Mouse (Mus musculus): ENCODE measurements around the gene Fli1. TPM values are rescaled to one million over a fixed set of nuclear protein-coding genes. Genes with fewer than 3 reads are reported as not detected.
A peak's percentile ranks its signal among the peaks of the same experiment; 100 is the strongest.

The Fli1 gene
- polyA plus RNA-seq, 1 experiment from 2014 or later, result 22.5 TPM

DNA sequence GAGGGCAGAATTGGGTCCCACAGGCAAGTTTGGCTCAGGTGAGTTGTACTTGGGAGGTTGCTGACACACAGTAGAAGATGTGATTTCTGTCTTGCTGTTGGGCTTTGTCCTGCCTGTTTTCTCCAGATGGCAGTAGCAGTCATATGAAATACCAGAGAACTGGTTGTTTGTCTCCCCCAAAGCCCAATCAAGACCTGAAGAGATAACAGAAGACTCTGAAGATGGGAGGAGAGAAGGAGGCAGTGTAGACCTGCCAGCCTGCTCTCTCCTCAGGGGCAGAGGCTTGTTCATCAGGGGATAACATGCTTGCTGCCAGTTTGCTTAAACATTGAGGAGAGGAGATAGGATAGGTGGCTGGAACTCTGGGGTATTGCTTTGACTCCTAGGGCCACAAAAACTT lies 54.0 kb downstream of the Fli1 start:
- no peak for DNase-seq (ENCODE audit: extremely low spot score, low spot score)
- H3K4me3 ChIP-seq, result no peak overlapping the region
- no peaks in the 10 kb centered on the region for H3K36me3 ChIP-seq (replicated peaks)
- H3K27me3 ChIP-seq (ENCODE audit: poor library complexity, severe bottlenecking), result no peaks in the 10 kb centered on the region
- peaks cover 8% of the 10 kb centered on the region; the same call in 1 of the 2 replicates for H3K4me1 ChIP-seq
- no peak overlapping the region for H3K27ac ChIP-seq
- no peaks in the 10 kb centered on the region for H3K9me3 ChIP-seq

- no peak overlapping the region for H3K4me3 ChIP-seq
- H3K36me3 ChIP-seq (replicated peaks), result no peaks in the 10 kb centered on the region
- H3K9me3 ChIP-seq, result no peaks in the 10 kb centered on the region
- H3K27me3 ChIP-seq (ENCODE audit: poor library complexity, severe bottlenecking), result no peaks in the 10 kb centered on the region
- DNase-seq (ENCODE audit: extremely low spot score, low spot score), result no peak
- WGBS, result 88% methylated on average over 5 of the region's 5 CpGs
- H3K27ac ChIP-seq, result no peak overlapping the region
- peaks cover 8% of the 10 kb centered on the region; the same call in 1 of the 2 replicates for H3K4me1 ChIP-seq
Observed at GRCm38 (mm10) chr9:32487823-32488222, 54.8 kb downstream of the Fli1 start.

- Histone ChIP-seq H3K4me3 (no peak overlapping the region), H3K27me3 (ENCODE audit: poor library complexity, severe bottlenecking) (no peaks in the 10 kb centered on the region), H3K4me1 (peaks cover 8% of the 10 kb centered on the region; the same call in 1 of the 2 replicates), H3K36me3 (replicated peaks) (no peaks in the 10 kb centered on the region; the same call in 1 of the 2 replicates), H3K27ac (no peak overlapping the region), H3K9me3 (no peaks in the 10 kb centered on the region)
- WGBS, result 90% methylated on average over 4 of the region's 4 CpGs
- no peak for DNase-seq (ENCODE audit: extremely low spot score, low spot score)
Observed at GRCm38 (mm10) chr9:32487401-32487800, 55.3 kb downstream of the Fli1 start.

DNA sequence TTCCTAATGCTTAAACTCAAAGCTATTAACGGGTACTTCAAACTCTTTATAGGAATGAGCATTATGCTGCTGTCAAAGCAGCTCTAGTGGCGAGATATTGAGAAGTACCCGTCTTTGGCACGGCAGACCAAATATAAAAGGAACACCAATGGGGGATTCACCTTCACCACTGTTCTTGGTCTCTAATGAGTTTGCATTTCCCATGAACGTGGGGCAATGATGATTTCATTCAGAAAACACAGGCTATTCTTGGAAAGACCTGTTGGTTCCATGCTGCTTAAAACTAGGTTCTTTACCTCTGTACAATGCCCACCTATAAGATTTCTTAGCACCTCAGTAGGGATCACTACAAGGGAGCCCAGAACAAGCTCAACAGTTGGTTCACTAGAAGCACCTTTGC lies 62.2 kb downstream of the Fli1 start:
- Histone ChIP-seq H3K4me1 (no peaks in the 10 kb centered on the region), H3K27me3 (ENCODE audit: poor library complexity, severe bottlenecking) (no peaks in the 10 kb centered on the region), H3K27ac (no peak overlapping the region), H3K9me3 (no peaks in the 10 kb centered on the region), H3K36me3 (replicated peaks) (peaks cover 7% of the 10 kb centered on the region; the same call in 1 of the 2 replicates), H3K4me3 (no peak overlapping the region)
- 86% methylated on average over 5 of the region's 5 CpGs for WGBS
- no peak for DNase-seq (ENCODE audit: extremely low spot score, low spot score)

DNA sequence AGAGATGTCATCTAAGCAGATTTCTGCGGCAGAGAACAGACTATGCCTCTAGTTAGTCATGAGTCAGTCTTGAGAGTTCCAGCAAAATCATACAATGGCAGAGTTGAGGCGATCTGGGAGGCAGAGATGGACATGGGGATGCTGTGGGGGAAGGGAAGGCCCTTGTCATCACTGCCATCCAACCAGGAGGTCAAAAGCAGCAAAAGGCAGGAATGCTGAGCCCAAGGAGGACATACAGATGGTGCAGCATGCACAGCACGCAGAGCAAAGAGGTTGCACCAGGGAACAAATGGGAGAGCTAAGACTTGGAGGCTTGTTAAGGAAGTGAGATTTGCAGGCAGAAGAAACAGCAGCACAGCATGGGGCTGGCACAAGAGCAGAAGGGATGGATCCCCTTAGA lies 63.9 kb downstream of the Fli1 start:
- 67% methylated on average over 3 of the region's 3 CpGs for WGBS
- DNase-seq (ENCODE audit: extremely low spot score, low spot score), result no peak
- Histone ChIP-seq H3K36me3 (replicated peaks) (peaks cover 13% of the 10 kb centered on the region; the same call in 1 of the 2 replicates), H3K27ac (no peak overlapping the region), H3K4me1 (no peaks in the 10 kb centered on the region), H3K4me3 (no peak overlapping the region), H3K27me3 (ENCODE audit: poor library complexity, severe bottlenecking) (no peaks in the 10 kb centered on the region), H3K9me3 (no peaks in the 10 kb centered on the region)

- Histone ChIP-seq H3K36me3 (replicated peaks) (peaks cover 13% of the 10 kb centered on the region; the same call in 1 of the 2 replicates), H3K4me3 (no peak overlapping the region), H3K27me3 (ENCODE audit: poor library complexity, severe bottlenecking) (no peaks in the 10 kb centered on the region), H3K9me3 (no peaks in the 10 kb centered on the region), H3K4me1 (no peaks in the 10 kb centered on the region), H3K27ac (no peak overlapping the region)
- DNase-seq (ENCODE audit: extremely low spot score, low spot score), result no peak
- 81% methylated on average over 2 of the region's 2 CpGs for WGBS
Observed at GRCm38 (mm10) chr9:32478087-32478486, 64.6 kb downstream of the Fli1 start.

DNA sequence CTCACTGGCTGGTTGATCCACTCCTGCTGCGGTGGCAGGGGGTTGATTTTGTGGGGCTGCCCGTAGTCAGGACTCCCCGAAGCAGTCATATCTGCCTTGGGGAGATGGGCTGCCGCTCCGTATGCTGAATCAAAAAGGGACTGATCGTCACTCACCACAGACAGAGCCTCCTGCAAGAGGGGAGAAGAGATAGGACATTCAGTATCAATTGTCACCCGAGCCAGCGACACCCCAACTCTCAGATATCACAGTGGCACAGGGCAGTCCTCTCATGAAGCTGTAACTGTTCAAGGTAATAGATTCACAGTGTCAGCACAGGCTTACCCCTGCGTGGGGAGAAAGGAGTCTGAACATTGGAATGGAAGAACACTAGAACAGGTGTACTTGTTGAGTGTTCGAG lies 66.1 kb downstream of the Fli1 start:
- Histone ChIP-seq H3K4me1 (no peaks in the 10 kb centered on the region), H3K4me3 (no peak overlapping the region), H3K27ac (no peak overlapping the region), H3K27me3 (ENCODE audit: poor library complexity, severe bottlenecking) (no peaks in the 10 kb centered on the region), H3K36me3 (replicated peaks) (peaks cover 13% of the 10 kb centered on the region; the same call in 1 of the 2 replicates), H3K9me3 (no peaks in the 10 kb centered on the region)
- no peak for DNase-seq (ENCODE audit: extremely low spot score, low spot score)
- 93% methylated on average over 10 of the region's 10 CpGs for WGBS

DNA sequence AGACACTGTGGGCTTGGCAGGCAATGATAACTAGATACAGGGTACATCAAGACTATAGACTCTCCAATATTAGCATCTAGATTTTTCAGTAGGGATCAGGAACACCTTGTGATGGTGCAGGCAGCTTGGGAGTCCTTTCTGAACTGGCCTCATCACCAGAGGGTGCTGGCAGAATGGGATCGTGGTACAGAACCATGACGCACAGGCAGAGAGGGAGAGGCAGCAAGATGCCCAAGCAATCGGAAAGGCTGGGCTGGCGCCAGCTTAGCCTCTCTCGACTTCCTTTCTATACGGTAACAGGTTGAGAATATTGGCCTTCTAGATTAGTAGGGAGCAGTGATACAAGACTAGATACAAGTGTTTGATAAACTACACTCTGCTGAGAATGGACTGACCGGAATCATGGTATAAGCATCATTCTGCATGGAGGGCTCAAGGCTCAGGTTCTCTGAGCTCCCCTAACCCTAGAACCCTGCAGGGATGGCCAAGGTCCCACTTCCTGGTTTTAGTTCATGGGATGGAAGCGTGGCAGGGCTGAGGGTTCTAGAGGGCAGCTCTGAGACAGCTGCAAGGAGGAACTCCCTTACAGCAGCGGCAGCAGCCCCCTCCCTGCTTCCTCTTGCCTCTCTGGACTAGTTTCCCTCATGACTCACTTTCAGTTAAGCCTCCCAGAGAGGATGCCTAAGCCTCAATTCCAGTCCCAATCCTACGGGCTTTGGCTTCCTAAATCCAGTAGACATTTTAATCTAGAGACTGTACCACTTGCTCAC lies 67.9 kb downstream of the Fli1 start:
- DNase-seq (ENCODE audit: extremely low spot score, low spot score), result no peak
- H3K27ac ChIP-seq, result no peak overlapping the region
- no peaks in the 10 kb centered on the region for H3K27me3 ChIP-seq (ENCODE audit: poor library complexity, severe bottlenecking)
- H3K4me3 ChIP-seq, result no peak overlapping the region
- no peaks in the 10 kb centered on the region for H3K9me3 ChIP-seq
- H3K36me3 ChIP-seq (replicated peaks), result peaks cover 13% of the 10 kb centered on the region; the same call in 1 of the 2 replicates
- WGBS, result 88% methylated on average over 10 of the region's 10 CpGs
- H3K4me1 ChIP-seq, result peaks cover 4% of the 10 kb centered on the region; the same call in 1 of the 2 replicates

GRCm38 (mm10) chr9:32472346-32472745 lies 70.3 kb downstream of the Fli1 start:
- 86% methylated on average over 3 of the region's 3 CpGs for WGBS

GRCm38 (mm10) chr9:32469123-32469751 lies 73.4 kb downstream of the Fli1 start:
- WGBS, result 45% methylated on average over 8 of the region's 8 CpGs
- Histone ChIP-seq H3K36me3 (replicated peaks) (peaks cover 9% of the 10 kb centered on the region), H3K4me3 (no peak overlapping the region), H3K27me3 (ENCODE audit: poor library complexity, severe bottlenecking) (no peaks in the 10 kb centered on the region), H3K9me3 (no peaks in the 10 kb centered on the region), H3K27ac (peak overlapping the region; percentile 51; the same call in 1 of the 2 replicates), H3K4me1 (peaks cover 20% of the 10 kb centered on the region)
- DNase-seq (ENCODE audit: extremely low spot score, low spot score), result no peak

More at GRCm38 (mm10) chr9:32472346-32472745, 70.3 kb downstream of the Fli1 start:
- Histone ChIP-seq H3K27me3 (ENCODE audit: poor library complexity, severe bottlenecking) (no peaks in the 10 kb centered on the region), H3K27ac (no peak overlapping the region), H3K9me3 (no peaks in the 10 kb centered on the region), H3K4me3 (no peak overlapping the region), H3K36me3 (replicated peaks) (peaks cover 13% of the 10 kb centered on the region; the same call in 1 of the 2 replicates), H3K4me1 (peaks cover 20% of the 10 kb centered on the region)
- no peak for DNase-seq (ENCODE audit: extremely low spot score, low spot score)

DNA sequence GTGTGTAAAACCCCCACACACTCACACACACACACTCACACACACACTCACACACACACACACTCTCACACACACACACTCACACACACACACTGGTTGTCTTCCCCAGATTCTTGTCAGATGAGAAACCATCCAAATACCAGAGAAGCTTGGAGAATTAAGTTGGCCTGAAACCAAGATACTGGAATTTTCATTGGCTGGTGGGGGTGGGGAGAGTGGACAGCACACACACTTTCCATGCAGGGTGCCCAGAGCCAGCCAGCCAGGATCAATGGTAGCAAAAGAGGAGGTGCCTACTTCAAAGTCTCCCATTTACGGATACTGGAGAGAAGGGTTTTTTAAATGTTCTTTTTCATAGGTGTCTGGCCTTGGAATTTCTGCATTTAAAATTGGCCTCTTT lies 74.3 kb downstream of the Fli1 start:
- WGBS, result 86% methylated on average over 1 of the region's 1 CpGs
- no peak overlapping the region for H3K4me3 ChIP-seq
- no peaks in the 10 kb centered on the region for H3K27me3 ChIP-seq (ENCODE audit: poor library complexity, severe bottlenecking)
- no peak for DNase-seq (ENCODE audit: extremely low spot score, low spot score)
- no peak overlapping the region for H3K27ac ChIP-seq
- H3K36me3 ChIP-seq (replicated peaks), result peaks cover 9% of the 10 kb centered on the region
- H3K4me1 ChIP-seq, result peaks cover 20% of the 10 kb centered on the region
- H3K9me3 ChIP-seq, result no peaks in the 10 kb centered on the region

DNA sequence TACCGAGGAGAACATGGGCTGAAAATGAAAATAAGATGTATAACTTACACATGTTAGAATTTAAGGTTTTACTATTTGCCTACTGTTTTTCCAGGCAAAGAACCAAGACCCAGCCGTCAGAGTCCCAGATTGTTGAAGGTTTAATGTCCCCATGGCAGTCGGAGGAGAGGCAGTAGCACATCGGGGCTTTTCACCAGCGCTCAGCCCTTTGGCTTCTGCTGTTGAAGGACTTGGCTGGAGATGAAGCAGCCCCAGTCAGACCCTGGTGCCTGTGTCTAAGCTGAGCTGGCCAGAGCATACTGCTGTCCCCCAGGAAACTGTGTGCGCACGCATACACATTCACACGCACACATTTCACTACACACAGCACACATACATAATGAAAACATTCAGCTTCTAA lies 75.2 kb downstream of the Fli1 start:
- peaks cover 20% of the 10 kb centered on the region for H3K4me1 ChIP-seq
- no peak overlapping the region for H3K4me3 ChIP-seq
- no peak for DNase-seq (ENCODE audit: extremely low spot score, low spot score)
- peaks cover 9% of the 10 kb centered on the region for H3K36me3 ChIP-seq (replicated peaks)
- H3K27ac ChIP-seq, result no peak overlapping the region
- WGBS, result 92% methylated on average over 8 of the region's 8 CpGs
- H3K9me3 ChIP-seq, result no peaks in the 10 kb centered on the region
- no peaks in the 10 kb centered on the region for H3K27me3 ChIP-seq (ENCODE audit: poor library complexity, severe bottlenecking)

GRCm38 (mm10) chr9:32466861-32467260 lies 75.8 kb downstream of the Fli1 start:
- Histone ChIP-seq H3K4me3 (no peak overlapping the region), H3K27me3 (ENCODE audit: poor library complexity, severe bottlenecking) (no peaks in the 10 kb centered on the region), H3K4me1 (peaks cover 20% of the 10 kb centered on the region), H3K36me3 (replicated peaks) (peaks cover 9% of the 10 kb centered on the region), H3K9me3 (no peaks in the 10 kb centered on the region), H3K27ac (no peak overlapping the region)
- 76% methylated on average over 8 of the region's 8 CpGs for WGBS
- no peak for DNase-seq (ENCODE audit: extremely low spot score, low spot score)

All from forebrain, embryonic 10.5 days (tissue).